Mouse (Mus musculus) testis, postnatal 14 days (tissue): ENCODE data around the gene Ezr.

ENCODE experiments used
- DNase-seq: peaks from one replicate; pipeline ENCODE4 v3.0.0; 2021; ENCODE audit warnings: low spot score

Ezr gene

GRCm38 (mm10) chr17:6782611-6783005 is at the start of gene Ezr:
Gene Ezr, minus strand, starts transcription at chr17:6782784.
- DNase-seq, result peak; percentile 83

- no peak for DNase-seq
Measured at GRCm38 (mm10) chr17:6830004-6830592, 47.5 kb upstream of the Ezr start.

- DNase-seq, result no peak
Measured at GRCm38 (mm10) chr17:6828531-6829150, 46.1 kb upstream of the Ezr start.

- peak; percentile 97 for DNase-seq
Measured at GRCm38 (mm10) chr17:6827740-6828461, 45.3 kb upstream of the Ezr start.

GRCm38 (mm10) chr17:6827159-6827733 is 44.7 kb upstream of the Ezr start:
- DNase-seq, result no peak

- DNase-seq, result no peak
Measured at GRCm38 (mm10) chr17:6816796-6817195, 34.2 kb upstream of the Ezr start.

GRCm38 (mm10) chr17:6816151-6816550 is 33.6 kb upstream of the Ezr start:
- DNase-seq, result no peak

GRCm38 (mm10) chr17:6814656-6815055 is 32.1 kb upstream of the Ezr start:
- DNase-seq, result no peak

- no peak for DNase-seq
Measured at GRCm38 (mm10) chr17:6812851-6813191, 30.2 kb upstream of the Ezr start.

- DNase-seq, result peak; percentile 51
Measured at GRCm38 (mm10) chr17:6811931-6812850, 29.6 kb upstream of the Ezr start.

- no peak for DNase-seq
Measured at GRCm38 (mm10) chr17:6809331-6809730, 26.7 kb upstream of the Ezr start.

- DNase-seq, result no peak
Measured at GRCm38 (mm10) chr17:6808521-6809165, 26.1 kb upstream of the Ezr start.

- DNase-seq, result no peak
Measured at GRCm38 (mm10) chr17:6807827-6808520, 25.4 kb upstream of the Ezr start.

- no peak for DNase-seq
Measured at GRCm38 (mm10) chr17:6804853-6805543, 22.4 kb upstream of the Ezr start.

GRCm38 (mm10) chr17:6804111-6804510 is 21.5 kb upstream of the Ezr start:
- DNase-seq, result no peak

- DNase-seq, result no peak
Measured at GRCm38 (mm10) chr17:6803614-6804013, 21.0 kb upstream of the Ezr start.

GRCm38 (mm10) chr17:6798392-6799061 is 15.9 kb upstream of the Ezr start:
- no peak for DNase-seq

- no peak for DNase-seq
Measured at GRCm38 (mm10) chr17:6797471-6797870, 14.9 kb upstream of the Ezr start.

- no peak for DNase-seq
Measured at GRCm38 (mm10) chr17:6794160-6794751, 11.7 kb upstream of the Ezr start.
